Mouse (Mus musculus): ENCODE measurements around the gene Rnase4. TPM values are rescaled to one million over a fixed set of nuclear protein-coding genes. Genes with fewer than 3 reads are reported as not detected.
A peak's percentile ranks its signal among the peaks of the same experiment; 100 is the strongest.

Rnase4 gene
- total RNA-seq (2021), result 10 to 100 TPM; 20.5 to 21.8 TPM

DNA sequence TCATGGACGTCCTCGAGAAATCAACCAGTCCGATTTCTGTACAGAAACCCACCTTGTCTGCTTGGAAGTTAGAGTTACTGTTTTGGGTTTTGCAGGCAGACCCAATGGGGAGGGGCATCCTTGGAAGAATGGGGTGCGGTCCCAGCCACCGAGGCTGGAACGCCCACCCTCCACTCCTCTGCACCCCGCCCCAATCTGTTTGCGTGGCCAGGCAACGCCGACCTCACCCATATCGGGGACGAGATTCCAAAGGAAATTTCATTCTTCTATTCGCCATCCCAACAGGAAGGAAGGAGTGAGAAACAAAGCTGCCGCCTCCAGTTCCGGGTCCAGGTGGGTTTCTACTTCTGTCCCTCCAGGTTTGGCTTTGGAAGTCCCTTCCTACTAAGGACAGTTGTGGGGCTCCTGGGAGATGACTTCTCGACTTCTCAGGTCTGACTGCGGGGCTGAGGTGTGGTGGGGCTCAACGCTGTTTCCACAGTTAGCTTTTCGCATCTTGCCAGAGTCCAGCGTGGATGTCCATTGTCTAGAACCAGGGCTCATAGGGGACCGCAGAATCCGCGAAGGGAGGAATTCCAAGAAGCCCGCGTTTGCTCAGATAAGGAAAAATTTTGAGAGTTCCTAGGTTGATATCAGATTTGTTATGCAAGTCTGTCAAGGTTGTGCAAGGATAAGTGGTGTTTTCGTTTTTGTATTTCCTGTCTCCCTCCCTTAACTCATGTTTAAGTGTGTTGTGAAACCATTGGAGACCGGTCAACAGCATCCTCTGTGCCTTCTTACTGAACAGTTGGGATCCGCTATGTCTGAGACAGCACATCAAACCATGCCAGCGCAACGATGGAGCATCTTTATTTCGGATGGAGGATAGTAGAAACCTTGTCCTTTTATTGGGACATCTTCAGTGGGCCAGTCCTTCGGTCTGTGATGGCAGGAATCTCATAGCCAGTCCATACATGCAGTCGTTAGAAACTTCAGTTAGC lies at the start of gene Rnase4, which contains the start of gene Ang:
Rnase4 (plus strand) TSS at position 157 of the 980 bp plus-strand sequence.
Ang (plus strand) TSS at position 230 of the 980 bp plus-strand sequence.
- DNase-seq (ENCODE audit: low spot score in 2 of 2), result peak; percentile 35 to 43
- intact Hi-C loops (cut with DNase I), result loop anchor here (10.0 kb wide), 1 partner anchor 1164 kb away; the partner anchor contains the start of gene Chd8

GRCm38 (mm10) chr14:51041769-51042168 lies 49.1 kb upstream of the Rnase4 start, which contains the start of gene Rnase9:
Gene Rnase9 (minus strand): TSS chr14:51041869.
- intact Hi-C loops (cut with DNase I), result no loop called here

DNA sequence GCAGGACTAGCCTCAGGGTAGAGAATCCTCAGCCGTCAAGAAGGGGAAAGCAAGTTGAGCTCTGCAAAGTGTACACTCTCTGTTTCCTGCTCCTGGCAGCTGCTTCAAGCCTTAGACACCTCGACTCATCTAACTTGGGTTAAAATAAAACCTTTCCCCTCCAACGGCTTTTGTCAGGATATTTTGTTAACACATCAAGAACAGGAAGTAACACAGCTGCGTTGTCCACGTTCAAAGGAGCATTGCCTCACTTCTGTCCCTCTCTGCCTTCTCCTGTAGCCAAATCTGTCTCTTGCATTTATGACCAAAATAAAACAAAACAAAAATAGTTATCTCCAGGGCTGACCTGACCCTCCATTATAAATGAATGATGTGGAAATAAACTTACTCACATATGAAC lies 43.0 kb upstream of the Rnase4 start:
- no peak for DNase-seq (ENCODE audit: low spot score in 2 of 2)
- intact Hi-C loops (cut with DNase I), result no loop called here

More at GRCm38 (mm10) chr14:51041769-51042168, 49.1 kb upstream of the Rnase4 start, which contains the start of gene Rnase9:
- no peak for DNase-seq (ENCODE audit: low spot score in 2 of 2)

DNA sequence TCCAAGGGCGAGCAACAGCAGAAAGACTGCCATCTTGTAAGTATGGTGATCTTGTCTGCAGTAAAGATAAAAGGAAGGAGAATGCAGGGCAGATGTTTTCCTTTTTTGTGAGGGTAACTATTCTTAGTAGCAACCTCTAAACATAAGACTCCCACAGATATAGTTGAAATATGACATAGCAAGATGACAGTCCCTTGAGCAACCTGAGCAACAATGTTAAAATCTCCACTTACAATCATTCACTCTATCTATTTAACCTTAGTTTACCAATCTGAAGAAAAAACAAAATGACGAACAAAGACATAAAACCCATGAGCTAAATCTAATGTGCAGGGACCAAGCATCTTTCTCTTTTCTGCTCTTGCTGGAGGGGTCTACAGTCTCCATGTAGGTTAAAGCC lies 40.8 kb upstream of the Rnase4 start, which contains the start of gene Rnase11:
Rnase11 (minus strand) TSS at position 101 of the 400 bp plus-strand sequence.
- intact Hi-C loops (cut with DNase I), result no loop called here

DNA sequence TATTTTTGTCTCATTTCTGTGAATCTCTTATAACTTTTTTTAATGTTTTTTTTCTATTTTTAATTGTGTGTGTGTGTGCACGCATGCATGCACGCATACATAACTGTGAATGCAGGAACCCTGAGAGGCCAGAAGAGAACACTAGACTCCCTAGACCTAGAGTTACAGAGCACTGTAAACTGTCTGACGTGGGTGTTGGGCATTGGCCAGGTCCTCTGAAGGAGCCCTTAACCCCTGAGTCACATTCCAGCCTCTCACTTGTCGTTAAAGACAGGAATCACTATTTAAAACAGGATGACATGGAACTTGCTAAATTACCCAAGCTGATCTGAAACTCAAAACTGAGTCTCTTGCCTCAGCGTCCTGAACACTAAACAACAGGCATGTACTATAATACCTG lies 38.9 kb upstream of the Rnase4 start:
- intact Hi-C loops (cut with DNase I), result no loop called here
- no peak for DNase-seq (ENCODE audit: low spot score in 2 of 2)

More for the DNA sequence above, 40.8 kb upstream of the Rnase4 start, which contains the start of gene Rnase11:
- DNase-seq (ENCODE audit: low spot score in 2 of 2), result no peak

DNA sequence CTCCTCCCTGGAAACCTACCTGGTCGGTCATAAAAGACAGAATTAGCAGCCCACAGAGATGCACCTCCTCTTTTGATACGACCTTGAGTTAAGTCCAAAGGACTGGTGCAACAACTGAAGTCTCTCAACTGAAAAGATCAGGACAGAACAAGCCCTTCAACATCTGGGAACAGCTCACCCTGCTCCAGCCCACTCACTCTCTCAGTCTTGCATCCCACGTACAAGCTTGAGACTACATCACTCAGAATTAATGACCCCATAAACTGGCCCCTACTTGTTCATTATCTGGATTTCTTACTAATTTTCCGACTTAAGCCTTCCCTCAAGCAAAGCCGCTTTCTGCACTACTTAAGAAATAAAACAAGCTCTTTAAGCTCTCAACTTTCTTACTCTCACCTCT lies 37.7 kb upstream of the Rnase4 start:
- intact Hi-C loops (cut with DNase I), result no loop called here
- no peak for DNase-seq (ENCODE audit: low spot score in 2 of 2)

DNA sequence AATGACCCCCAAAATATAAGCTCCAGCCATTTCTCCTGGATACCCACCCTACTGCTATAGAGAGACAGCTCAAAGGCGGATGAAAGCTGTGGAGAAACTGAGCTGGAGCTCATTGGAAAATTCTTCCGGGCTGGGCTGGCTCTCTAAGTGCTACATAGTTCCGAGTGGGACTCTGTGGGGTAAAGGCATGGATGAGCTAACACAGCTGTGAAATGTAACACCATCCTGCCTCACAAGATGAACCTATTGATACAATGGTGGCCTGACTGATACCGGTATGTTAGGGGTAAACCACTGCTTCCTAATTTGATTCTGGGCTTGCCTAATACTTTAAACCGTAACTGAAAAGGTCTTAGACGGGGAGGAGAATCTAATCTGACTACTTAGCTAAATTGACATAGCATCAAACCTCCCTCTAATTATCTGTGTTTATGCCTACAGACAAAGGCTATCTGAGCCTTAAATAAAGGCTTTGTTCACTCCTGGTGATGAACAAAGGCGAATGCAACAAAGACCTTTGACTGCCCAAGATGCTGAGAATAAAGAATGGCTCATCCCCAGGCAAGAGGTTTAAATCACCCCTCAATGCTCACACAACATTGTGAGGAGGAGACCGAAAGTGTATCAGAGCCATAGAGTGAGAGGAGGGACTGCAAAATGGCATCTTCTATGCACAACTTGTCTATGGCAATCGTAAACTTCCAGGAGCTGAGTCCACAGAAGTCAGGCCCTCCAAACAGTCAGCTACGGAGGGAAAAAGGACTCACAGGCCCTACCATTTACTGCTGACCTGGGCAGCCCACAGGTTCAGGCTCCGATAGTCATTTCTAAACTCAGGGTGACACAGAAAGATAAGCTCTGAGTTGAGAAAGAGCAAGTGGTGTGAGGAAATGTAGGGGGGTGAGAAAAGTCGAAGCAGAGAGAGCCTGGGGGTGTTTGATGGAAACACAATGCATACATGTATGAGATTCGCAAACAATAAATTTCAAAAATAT lies 36.3 kb upstream of the Rnase4 start:
- no peak for DNase-seq (ENCODE audit: low spot score in 2 of 2)
- intact Hi-C loops (cut with DNase I), result no loop called here

DNA sequence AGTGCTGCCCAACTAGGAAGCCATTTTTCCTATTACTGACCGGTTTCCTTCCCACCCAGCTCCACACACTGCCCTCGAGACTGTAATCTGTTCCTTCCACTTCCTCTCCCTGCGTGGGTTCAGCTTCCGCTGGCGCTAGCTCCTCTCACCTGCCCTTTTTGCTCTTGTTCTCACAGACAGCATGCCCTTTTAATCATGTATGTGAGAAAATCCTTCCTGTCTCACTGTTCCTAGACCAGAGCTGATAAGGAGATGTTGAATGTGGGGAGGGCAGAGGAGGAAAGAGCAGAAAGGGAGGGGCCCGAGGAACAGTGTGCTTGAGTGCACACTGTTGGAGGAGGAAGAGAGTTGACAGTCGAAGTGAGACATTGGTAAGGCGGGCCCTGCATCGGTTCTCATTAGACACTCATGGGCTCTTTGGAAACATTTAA lies 33.5 kb upstream of the Rnase4 start, which contains the start of gene Rnase12:
Rnase12 (minus strand) TSS at position 261 of the 431 bp plus-strand sequence.
- intact Hi-C loops (cut with DNase I), result no loop called here
- DNase-seq (ENCODE audit: low spot score in 2 of 2), result no peak

DNA sequence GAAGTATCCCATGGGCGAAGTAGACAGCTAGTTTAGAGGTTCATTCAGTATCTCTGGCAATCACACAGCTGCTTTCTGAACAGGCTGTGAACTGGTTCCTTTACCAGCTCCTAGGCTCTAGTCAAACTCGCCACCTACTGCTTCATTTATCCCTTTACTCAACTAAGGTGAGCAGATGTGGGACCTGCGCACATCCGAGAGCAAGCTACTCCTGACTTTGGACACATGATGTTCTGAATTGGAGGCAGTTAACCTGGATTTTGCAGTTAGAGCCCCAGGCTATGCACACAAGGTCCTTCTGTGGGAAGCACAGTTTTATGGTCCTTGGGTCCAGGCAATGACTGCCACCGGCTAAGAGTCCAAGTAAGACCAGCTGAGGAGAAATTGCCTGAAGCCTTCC lies 30.1 kb upstream of the Rnase4 start:
- intact Hi-C loops (cut with DNase I), result no loop called here
- DNase-seq (ENCODE audit: low spot score in 2 of 2), result no peak

- DNase-seq (ENCODE audit: low spot score in 2 of 2), result no peak
- intact Hi-C loops (cut with DNase I), result no loop called here
Observed at GRCm38 (mm10) chr14:51068956-51069355, 21.9 kb upstream of the Rnase4 start.

- intact Hi-C loops (cut with DNase I), result no loop called here
- no peak for DNase-seq (ENCODE audit: low spot score in 2 of 2)
Observed at GRCm38 (mm10) chr14:51069617-51070016, 21.3 kb upstream of the Rnase4 start.

GRCm38 (mm10) chr14:51074335-51074734 lies 16.5 kb upstream of the Rnase4 start, which contains the start of gene Olfr750:
Gene Olfr750 (minus strand): TSS chr14:51074435.
- DNase-seq (ENCODE audit: low spot score in 2 of 2), result no peak

GRCm38 (mm10) chr14:51079180-51079579 lies 11.7 kb upstream of the Rnase4 start:
- no peak for DNase-seq (ENCODE audit: low spot score in 2 of 2)
- intact Hi-C loops (cut with DNase I), result no loop called here

More at GRCm38 (mm10) chr14:51074335-51074734, 16.5 kb upstream of the Rnase4 start, which contains the start of gene Olfr750:
- intact Hi-C loops (cut with DNase I), result no loop called here

DNA sequence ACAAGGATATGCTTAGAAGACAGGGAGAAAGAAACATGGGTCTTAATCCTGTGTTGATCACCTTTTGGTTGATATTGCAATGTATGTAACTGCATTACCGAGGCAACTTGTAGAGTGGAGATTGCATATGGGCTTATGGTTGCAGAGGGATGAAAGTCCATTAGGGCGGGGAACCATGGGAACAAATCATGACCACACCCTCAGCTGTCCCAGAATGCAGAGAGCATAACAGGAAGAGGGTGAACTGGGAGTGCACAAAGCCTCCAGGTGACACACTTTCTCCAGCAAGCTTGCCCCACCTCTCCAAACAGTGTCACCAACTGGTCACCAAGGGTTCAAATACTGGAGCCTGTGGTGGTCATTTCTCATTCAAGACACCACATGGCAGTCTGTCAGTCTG lies 9.8 kb upstream of the Rnase4 start:
- DNase-seq (ENCODE audit: low spot score in 2 of 2), result no peak
- intact Hi-C loops (cut with DNase I), result loop anchor here (10.0 kb wide), 1 partner anchor 934 kb away; the partner anchor contains the start of gene Tmem253

DNA sequence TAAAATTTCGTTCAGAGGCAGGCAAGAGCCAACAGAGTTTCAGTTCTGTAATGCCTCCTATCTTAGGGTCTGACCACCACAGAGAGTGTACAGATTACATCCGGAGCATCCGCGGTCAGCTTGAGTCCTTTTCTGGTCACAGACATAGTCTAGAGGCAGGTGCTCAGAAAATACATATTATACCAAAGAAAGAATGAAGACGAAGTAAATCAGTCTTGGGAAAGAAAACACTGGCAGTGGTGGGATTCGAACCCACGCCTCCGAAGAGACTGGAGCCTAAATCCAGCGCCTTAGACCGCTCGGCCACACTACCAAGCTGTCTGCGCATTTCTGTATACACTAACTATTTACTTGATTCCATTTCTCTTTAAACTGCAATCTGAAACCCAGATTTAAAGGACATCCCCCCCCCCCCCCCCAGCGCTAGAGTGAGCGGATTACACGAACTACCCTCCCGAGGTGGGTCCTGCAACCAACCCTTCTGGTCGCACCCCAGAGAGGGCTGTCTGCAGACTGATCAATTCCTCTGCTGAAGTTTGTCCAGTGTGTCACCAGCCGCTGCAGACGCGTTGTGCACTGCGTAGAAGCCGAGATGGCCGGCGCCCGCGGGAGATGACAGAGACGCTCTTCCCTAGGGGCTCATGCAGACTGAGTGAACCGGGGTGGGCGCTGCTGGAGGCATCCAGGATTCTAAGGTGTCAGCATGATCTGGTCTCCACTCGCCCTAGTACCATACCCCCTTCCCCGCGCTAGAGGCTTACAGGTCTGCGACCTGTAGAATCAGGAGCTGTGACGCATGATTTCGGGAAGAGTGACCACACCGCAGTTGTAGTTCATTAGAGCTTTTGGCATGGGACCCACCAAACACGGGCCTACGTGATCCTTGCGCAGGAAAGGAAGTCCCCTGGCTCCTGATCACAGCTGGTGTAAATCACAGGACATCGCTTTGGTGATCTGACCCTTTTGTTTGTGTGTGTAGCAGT lies 8.0 kb upstream of the Rnase4 start:
- intact Hi-C loops (cut with DNase I), result loop anchor here (10.0 kb wide), 1 partner anchor 932 kb away; the partner anchor contains the start of gene Tmem253

DNA sequence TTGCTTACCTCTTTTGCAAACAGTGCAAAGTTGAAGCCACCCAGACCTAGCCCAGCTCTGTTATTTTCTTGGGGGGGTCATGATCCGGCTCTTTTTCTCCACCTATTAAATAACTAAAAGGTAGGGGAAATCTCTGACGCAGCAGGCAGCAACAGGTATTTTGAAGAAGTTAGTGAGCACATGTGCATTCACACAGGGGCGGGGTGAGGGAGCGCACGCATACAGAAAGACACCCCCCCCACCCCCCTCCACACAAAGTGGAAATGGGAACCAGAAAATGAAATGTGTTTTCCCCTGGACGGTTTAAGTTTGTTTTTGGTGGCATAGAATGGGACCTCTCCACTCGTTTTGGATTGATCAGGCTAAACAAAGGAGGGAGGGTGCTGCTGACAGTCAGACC lies 7.1 kb upstream of the Rnase4 start:
- intact Hi-C loops (cut with DNase I), result loop anchor here (10.0 kb wide), 1 partner anchor 931 kb away; the partner anchor contains the start of gene Tmem253
- DNase-seq (ENCODE audit: low spot score in 2 of 2), result no peak

More for the DNA sequence above, 8.0 kb upstream of the Rnase4 start:
- DNase-seq (ENCODE audit: low spot score in 2 of 2), result peak; percentile 62 to 68

- intact Hi-C loops (cut with DNase I), result loop anchor here (10.0 kb wide), 1 partner anchor 930 kb away; the partner anchor contains the start of gene Tmem253
- no peak for DNase-seq (ENCODE audit: low spot score in 2 of 2)
Observed at GRCm38 (mm10) chr14:51085086-51085485, 5.8 kb upstream of the Rnase4 start.

DNA sequence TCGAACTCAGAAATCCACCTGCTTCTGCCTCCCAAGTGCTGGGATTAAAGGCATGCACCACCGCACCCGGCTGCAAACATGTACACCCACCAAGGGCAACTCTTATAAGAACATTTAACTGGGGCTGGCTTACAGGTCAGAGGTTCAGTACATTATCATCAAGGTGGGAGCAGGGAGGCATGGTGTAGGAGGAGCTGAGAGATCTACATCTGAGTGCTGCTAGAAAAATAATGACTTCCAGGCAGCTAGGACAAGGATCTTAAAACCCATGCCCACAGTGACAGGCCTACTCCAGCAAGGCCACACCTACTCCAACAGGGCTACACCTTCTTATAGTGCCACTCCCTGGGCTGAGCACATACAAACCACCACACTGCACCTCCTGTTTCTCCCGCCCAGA lies 5.0 kb upstream of the Rnase4 start:
- no peak for DNase-seq (ENCODE audit: low spot score in 2 of 2)

More for the DNA sequence above, 5.0 kb upstream of the Rnase4 start:
- intact Hi-C loops (cut with DNase I), result loop anchor here (10.0 kb wide), 1 partner anchor 929 kb away; the partner anchor contains the start of gene Tmem253

Measured in left cerebral cortex, postnatal 25 days (tissue).